Mouse (Mus musculus): ENCODE measurements at regions not wholly inside any gene's neighbourhood (a gene's known extent, or its start where the extent isn't known, plus 50 kb on each side); places are given as distances from the start of the nearest gene placed in this dataset.

GRCm38 (mm10) chr12:29279631-29280080 lies 248.5 kb upstream of the Myt1l start:
- H3K27me3 ChIP-seq (ENCODE audit: control insufficient read depth in 1 of 2, insufficient read depth in 2 of 2, low read length in 2 of 2), result no peaks in the 10 kb centered on the region
- no peak for TF ChIP-seq MYC (IDR thresholded peaks at IDR 0.05; ENCODE audit: low read depth, low read length)
- no peak for TF ChIP-seq TCF12 (IDR thresholded peaks at IDR 0.05; ENCODE audit: low read depth, low read length)
- TF ChIP-seq CTCF (IDR thresholded peaks at IDR 0.05 in 2 of 3, conservative IDR thresholded peaks at IDR 0.05 in 1 of 3; ENCODE audit: control insufficient read depth in 1 of 3, insufficient read depth in 1 of 3, low read depth in 2 of 3, low read length in 3 of 3, poor library complexity in 1 of 3, severe bottlenecking in 1 of 3), result no peak
- TF ChIP-seq GABPA (IDR thresholded peaks at IDR 0.05; ENCODE audit: low read depth, low read length), result no peak
- no peak for TF ChIP-seq KAT2A (conservative IDR thresholded peaks at IDR 0.05; ENCODE audit: low read depth, low read length)
- no peak for TF ChIP-seq HCFC1 (IDR thresholded peaks at IDR 0.05; ENCODE audit: low read depth, low read length)
- no peak for TF ChIP-seq EP300 (IDR thresholded peaks at IDR 0.05; ENCODE audit: low read depth in 1 of 2, low read length in 2 of 2)
- no peak for TF ChIP-seq NELFE (IDR thresholded peaks at IDR 0.05; ENCODE audit: low read depth, low read length)
- TF ChIP-seq MEF2A (IDR thresholded peaks at IDR 0.05; ENCODE audit: extremely low read depth, insufficient replicate concordance, low read depth, low read length, poor library complexity, severe bottlenecking), result no peak
- no peak for TF ChIP-seq ZC3H11A (IDR thresholded peaks at IDR 0.05; ENCODE audit: low read depth, low read length)
- no peak for TF ChIP-seq RCOR1 (IDR thresholded peaks at IDR 0.05; ENCODE audit: low read depth, low read length)
- TF ChIP-seq MXI1 (IDR thresholded peaks at IDR 0.05; ENCODE audit: low read depth, low read length), result no peak
- no peak for TF ChIP-seq MAX (IDR thresholded peaks at IDR 0.05; ENCODE audit: low read length)
- no peak for TF ChIP-seq GATA1 (IDR thresholded peaks at IDR 0.05; ENCODE audit: low read depth, low read length)
- no peak for TF ChIP-seq CHD1 (IDR thresholded peaks at IDR 0.05; ENCODE audit: low read depth, low read length)
- no peak for TF ChIP-seq POLR2AphosphoS2 (IDR thresholded peaks at IDR 0.05; ENCODE audit: low read length)
- no peak for TF ChIP-seq BHLHE40 (IDR thresholded peaks at IDR 0.05; ENCODE audit: borderline replicate concordance, low read depth, low read length)
- TF ChIP-seq RAD21 (IDR thresholded peaks at IDR 0.05; ENCODE audit: low read depth, low read length), result no peak
- TF ChIP-seq MAZ (IDR thresholded peaks at IDR 0.05; ENCODE audit: low read depth, low read length), result no peak

GRCm38 (mm10) chr12:29280081-29280788 lies 247.9 kb upstream of the Myt1l start:
- TF ChIP-seq TCF12 (IDR thresholded peaks at IDR 0.05; ENCODE audit: low read depth, low read length) (no peak), ZNF384 (IDR thresholded peaks at IDR 0.05; ENCODE audit: low read depth, low read length) (no peak), MAX (IDR thresholded peaks at IDR 0.05; ENCODE audit: low read length) (no peak), RCOR1 (IDR thresholded peaks at IDR 0.05; ENCODE audit: low read depth, low read length) (no peak), MXI1 (IDR thresholded peaks at IDR 0.05; ENCODE audit: low read depth, low read length) (no peak), JUND (IDR thresholded peaks at IDR 0.05; ENCODE audit: low read depth, low read length) (no peak), USF1 (IDR thresholded peaks at IDR 0.05; ENCODE audit: low read depth, low read length) (no peak), E2F4 (IDR thresholded peaks at IDR 0.05; ENCODE audit: borderline replicate concordance, low read depth, low read length) (no peak), MEF2A (IDR thresholded peaks at IDR 0.05; ENCODE audit: extremely low read depth, insufficient replicate concordance, low read depth, low read length, poor library complexity, severe bottlenecking) (no peak), NRF1 (IDR thresholded peaks at IDR 0.05; ENCODE audit: insufficient read depth, low read depth, low read length, poor library complexity, severe bottlenecking) (no peak), GABPA (IDR thresholded peaks at IDR 0.05; ENCODE audit: low read depth, low read length) (no peak), MAFK (IDR thresholded peaks at IDR 0.05; ENCODE audit: borderline replicate concordance, low read depth, low read length) (no peak), ZC3H11A (IDR thresholded peaks at IDR 0.05; ENCODE audit: low read depth, low read length) (no peak), TBP (IDR thresholded peaks at IDR 0.05; ENCODE audit: low read depth, low read length) (no peak), MYB (IDR thresholded peaks at IDR 0.05; ENCODE audit: low read depth, low read length) (no peak), ETS1 (IDR thresholded peaks at IDR 0.05; ENCODE audit: low read depth, low read length) (no peak)
- Histone ChIP-seq H3K4me1 (ENCODE audit: control insufficient read depth in 1 of 2, insufficient read depth in 2 of 2, low read length in 2 of 2) (no peaks in the 10 kb centered on the region), H3K36me3 (ENCODE audit: control insufficient read depth in 1 of 2, insufficient read depth in 2 of 2, low read length in 2 of 2) (no peaks in the 10 kb centered on the region), H3K4me3 (ENCODE audit: control insufficient read depth in 1 of 2, insufficient read depth in 1 of 2, low read depth in 2 of 2, low read length in 2 of 2) (no peak overlapping the region), H3K9ac (ENCODE audit: control insufficient read depth, low read depth, low read length, poor library complexity, severe bottlenecking) (no peak overlapping the region), H3K27me3 (ENCODE audit: control insufficient read depth in 1 of 2, insufficient read depth in 2 of 2, low read length in 2 of 2) (no peaks in the 10 kb centered on the region), H3K79me2 (ENCODE audit: control insufficient read depth, insufficient read depth, low read length, poor library complexity) (no peaks in the 10 kb centered on the region), H3K27ac (ENCODE audit: control insufficient read depth, low read depth, low read length) (no peak overlapping the region), H3K9me3 (replicated peaks; ENCODE audit: insufficient read depth, low read length) (no peaks in the 10 kb centered on the region)
- no peak for DNase-seq (ENCODE audit: low read depth, low spot score)

More at GRCm38 (mm10) chr12:29279631-29280080, 248.5 kb upstream of the Myt1l start:
- Histone ChIP-seq H3K4me3 (ENCODE audit: control insufficient read depth in 1 of 2, insufficient read depth in 1 of 2, low read depth in 2 of 2, low read length in 2 of 2) (no peak overlapping the region), H3K9ac (ENCODE audit: control insufficient read depth, low read depth, low read length, poor library complexity, severe bottlenecking) (no peak overlapping the region), H3K4me1 (ENCODE audit: control insufficient read depth in 1 of 2, insufficient read depth in 2 of 2, low read length in 2 of 2) (no peaks in the 10 kb centered on the region), H3K27ac (ENCODE audit: control insufficient read depth, low read depth, low read length) (no peak overlapping the region), H3K79me2 (ENCODE audit: control insufficient read depth, insufficient read depth, low read length, poor library complexity) (no peaks in the 10 kb centered on the region), H3K9me3 (replicated peaks; ENCODE audit: insufficient read depth, low read length) (no peaks in the 10 kb centered on the region), H3K36me3 (ENCODE audit: control insufficient read depth in 1 of 2, insufficient read depth in 2 of 2, low read length in 2 of 2) (no peaks in the 10 kb centered on the region)
- no peak for DNase-seq (ENCODE audit: low read depth, low spot score)

Data from MEL (cell line).